Mouse (Mus musculus): ENCODE measurements around the gene Acsf3.

DNA sequence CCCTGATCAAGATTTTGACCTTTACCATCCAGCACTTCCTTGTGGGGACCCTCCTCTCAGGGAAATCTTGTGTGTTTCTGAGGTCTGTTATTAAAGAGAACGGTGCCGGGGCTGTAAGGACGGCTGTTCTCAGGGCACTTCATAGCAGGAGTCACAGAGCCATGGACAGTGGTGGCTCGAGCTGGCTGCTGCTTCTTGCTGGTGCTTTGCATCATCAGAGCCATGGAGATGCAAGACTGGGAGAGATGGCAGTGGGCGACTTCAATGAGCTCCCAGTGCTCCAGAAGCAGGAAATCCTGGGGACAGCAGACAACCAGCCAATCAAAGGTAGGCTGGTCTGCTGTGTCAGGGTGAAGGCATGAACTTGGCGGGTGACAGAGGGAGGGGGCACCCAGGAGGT, 14.2 kb upstream of the Acsf3 start:
- TF ChIP-seq CTCF (IDR thresholded peaks at IDR 0.05; ENCODE audit: extremely low read depth, insufficient read length, insufficient replicate concordance, low read depth, low read length), result no peak
- TF ChIP-seq POLR2A (IDR thresholded peaks at IDR 0.05; ENCODE audit: low read depth, low read length), result no peak
